Mouse (Mus musculus) ES-E14 (cell line): ENCODE data around the gene Stat6. TPM values are rescaled to one million over a fixed set of nuclear protein-coding genes. Genes with fewer than 3 reads are reported as not detected.

Experiments used
- DNase-seq: peaks from one replicate; pipeline ENCODE4 v3.0.0-alpha.2; 2013; ENCODE audit warnings: low read depth, low spot score
- H3K27ac ChIP-seq: 2 replicates; pipeline ENCODE4 v1.5.1; 2012; ENCODE audit warnings: low read depth, mild to moderate bottlenecking, low read length, moderate library complexity, mixed read lengths; ENCODE audit not compliant: poor library complexity, insufficient read depth, severe bottlenecking
- H3K36me3 ChIP-seq: 2 replicates; pipeline ENCODE4 v1.6.1; 2012; ENCODE audit warnings: mild to moderate bottlenecking, low read length, moderate library complexity, mixed read lengths; ENCODE audit not compliant: control insufficient read depth, poor library complexity, insufficient read depth, severe bottlenecking
- H3K4me1 ChIP-seq, 2 experiments: fragments of 150-350 bp in 1 of 2; sonication (generic) in 1 of 2; 2 replicates each; pipeline ENCODE4 v1.6.1; 2012; ENCODE audit warnings: low read length in 2 of 2, mild to moderate bottlenecking in 1 of 2, mixed read lengths in 1 of 2; ENCODE audit not compliant: control insufficient read depth in 2 of 2, insufficient read depth in 2 of 2, poor library complexity in 1 of 2
- H3K4me3 ChIP-seq, 2 experiments: fragments of 150-350 bp in 1 of 2; sonication (generic) in 1 of 2; 2 replicates each; pipeline ENCODE4 v1.5.1; 2012; ENCODE audit warnings: low read length in 2 of 2, low read depth in 1 of 2, mild to moderate bottlenecking in 1 of 2, mixed read lengths in 1 of 2; ENCODE audit not compliant: insufficient read depth in 1 of 2, poor library complexity in 1 of 2, severe bottlenecking in 1 of 2
- H3K9ac ChIP-seq: 2 replicates; pipeline ENCODE4 v1.6.1; 2012; ENCODE audit warnings: low read depth, mild to moderate bottlenecking, low read length, mixed read lengths; ENCODE audit not compliant: poor library complexity, insufficient read depth, severe bottlenecking
- H3K9me3 ChIP-seq: fragments of 150-350 bp; sonication (generic); 2 replicates; pipeline ENCODE4 v1.6.1; 2012; ENCODE audit warnings: low read depth, mild to moderate bottlenecking, low read length; ENCODE audit not compliant: control insufficient read depth, insufficient read depth
- CHD2 ChIP-seq: IDR thresholded peaks from 2 replicates; pipeline ENCODE4 v1.6.1; 2014; ENCODE audit warnings: mild to moderate bottlenecking, low read depth, low read length, inconsistent platforms
- HCFC1 ChIP-seq: IDR thresholded peaks from 2 replicates; pipeline ENCODE4 v1.6.1; 2012; ENCODE audit warnings: low read length, inconsistent platforms, borderline replicate concordance; ENCODE audit not compliant: insufficient read depth
- MAFK ChIP-seq: IDR thresholded peaks from 2 replicates; pipeline ENCODE4 v1.6.1; 2014; ENCODE audit warnings: mild to moderate bottlenecking, low read depth, low read length, inconsistent platforms; ENCODE audit not compliant: insufficient read depth
- ZC3H11A ChIP-seq: IDR thresholded peaks from 2 replicates; pipeline ENCODE4 v1.6.1; 2012; ENCODE audit warnings: low read depth, mild to moderate bottlenecking, inconsistent platforms, low read length, borderline replicate concordance
- ZNF384 ChIP-seq: IDR thresholded peaks from 2 replicates; pipeline ENCODE4 v1.6.1; 2012; ENCODE audit warnings: low read depth, low read length, inconsistent platforms
- in situ Hi-C, 2 experiments: fragments of 600-800 bp; cut with MboI; formaldehyde crosslinking; loops; one replicate each; pipeline ENCODE4 v1.15.1; 2025; ENCODE audit warnings: low sequenced_read_pairs in 2 of 2, inconsistent platforms in 1 of 2; ENCODE audit not compliant: unreplicated experiment in 2 of 2
- total RNA-seq: library from RNA; depleted of rRNA; stranded (reverse); fragments of 300-350 nt; gene quantifications from 2 replicates; pipeline ENCODE4 v1.2.3, GENCODE M21; 2012; rRNA removed

Gene Stat6
- total RNA-seq, 1 experiment = 18.6 TPM

GRCm38 (mm10) chr10:127707721-127708120, 64.9 kb downstream of the Stat6 start:
- no peak overlapping the region for H3K9ac ChIP-seq
- H3K36me3 ChIP-seq = no peaks in the 10 kb centered on the region
- no peak overlapping the region for H3K27ac ChIP-seq
- H3K4me1 ChIP-seq = peaks cover 0 to 13% of the 10 kb centered on the region in 2 experiments; a peak in 2 of 4 replicates
- no peak overlapping the region for H3K4me3 ChIP-seq
- no peak for DNase-seq
- no peaks in the 10 kb centered on the region for H3K9me3 ChIP-seq
- in situ Hi-C loops = no loop called here
- TF ChIP-seq CHD2 (no peak), HCFC1 (no peak), ZNF384 (no peak), ZC3H11A (no peak), MAFK (no peak)

GRCm38 (mm10) chr10:127708850-127709370, 66.1 kb downstream of the Stat6 start:
- H3K4me1 ChIP-seq = peaks cover 0 to 13% of the 10 kb centered on the region in 2 experiments; a peak in 2 of 4 replicates
- H3K4me3 ChIP-seq = no peak overlapping the region
- in situ Hi-C loops = no loop called here
- no peaks in the 10 kb centered on the region for H3K36me3 ChIP-seq
- TF ChIP-seq MAFK = no peak
- no peak for TF ChIP-seq HCFC1
- no peak for TF ChIP-seq CHD2
- TF ChIP-seq ZC3H11A = no peak
- no peak for TF ChIP-seq ZNF384
- no peaks in the 10 kb centered on the region for H3K9me3 ChIP-seq
- no peak overlapping the region for H3K9ac ChIP-seq
- no peak overlapping the region for H3K27ac ChIP-seq
- no peak for DNase-seq

- TF ChIP-seq HCFC1 (no peak), ZC3H11A (no peak), MAFK (no peak), ZNF384 (no peak)
- in situ Hi-C loops = no loop called here
- Histone ChIP-seq H3K4me1 (peaks cover 0 to 13% of the 10 kb centered on the region in 2 experiments; a peak in 2 of 4 replicates), H3K9ac (no peak overlapping the region), H3K9me3 (no peaks in the 10 kb centered on the region), H3K36me3 (no peaks in the 10 kb centered on the region), H3K27ac (no peak overlapping the region), H3K4me3 (no peak overlapping the region)
- DNase-seq = no peak
These were observed 67.5 kb downstream of the Stat6 start for GRCm38 (mm10) chr10:127710331-127710730.

Other genes with a start within 250 kb of the Stat6 start
- 1.1 and 2.4 TPM in 2 replicates for gene Stac3, start 141.3 kb upstream of the Stat6 start, total RNA-seq
- gene Ndufa4l2, start 128.0 kb upstream of the Stat6 start, total RNA-seq = 5.8 and 22.6 TPM in 2 replicates
- gene Shmt2, start 120.5 kb upstream of the Stat6 start, total RNA-seq = 169 and 266 TPM in 2 replicates
- gene Nxph4, start 108.4 kb upstream of the Stat6 start, total RNA-seq = 0.76 and 1.6 TPM in 2 replicates
- gene Lrp1, start 21.8 kb upstream of the Stat6 start, total RNA-seq = 69.6 and 91.4 TPM in 2 replicates
- gene Nemp1, start 23.9 kb downstream of the Stat6 start, total RNA-seq = 23.6 and 35.6 TPM in 2 replicates
- gene Nab2, start 25.6 kb downstream of the Stat6 start, total RNA-seq = 10.6 and 13.8 TPM in 2 replicates
- gene Myo1a, start 62.2 kb downstream of the Stat6 start, total RNA-seq = 1.7 and 3.2 TPM in 2 replicates
- 0.37 and 0.45 TPM in 2 replicates for gene Tac2, start 81.5 kb downstream of the Stat6 start, total RNA-seq
- gene Zbtb39, start 96.6 kb downstream of the Stat6 start, total RNA-seq = 6.3 and 8.3 TPM in 2 replicates
- gene Gpr182, start 108.7 kb downstream of the Stat6 start, total RNA-seq = 0.49 and 0.69 TPM in 2 replicates
- 1.1 TPM in 2 replicates for gene Rdh1, start 116.7 kb downstream of the Stat6 start, total RNA-seq
- 0.21 TPM in 1 of 2 replicates, not detected in the other for gene Rdh16f1, start 116.8 kb downstream of the Stat6 start, total RNA-seq
- gene Rdh9, start 133.4 kb downstream of the Stat6 start, total RNA-seq = 0.27 TPM in 1 of 2 replicates, not detected in the other
- gene Rdh16, start 158.2 kb downstream of the Stat6 start, total RNA-seq = 0.09 and 0.11 TPM in 2 replicates
- gene Rdh19, start 206.9 kb downstream of the Stat6 start, total RNA-seq = not detected in 2 replicates
- gene Rdh16f2, start 223.5 kb downstream of the Stat6 start, total RNA-seq = 0.26 TPM in 1 of 2 replicates, not detected in the other
- not detected in 2 replicates for gene Rdh7, start 245.8 kb downstream of the Stat6 start, total RNA-seq